Mouse (Mus musculus) ES-Bruce4 (cell line): ENCODE measurements around the gene Gm28308. TPM values are rescaled to one million over a fixed set of nuclear protein-coding genes. Genes with fewer than 3 reads are reported as not detected.

Experiments used
- H3K27ac ChIP-seq: 2 replicates; pipeline ENCODE4 v1.5.1; 2012; ENCODE audit warnings: low read length, inconsistent platforms; ENCODE audit not compliant: insufficient read depth
- H3K27me3 ChIP-seq: 2 replicates; pipeline ENCODE4 v1.6.1; 2012; ENCODE audit warnings: mild to moderate bottlenecking, low read length, inconsistent platforms; ENCODE audit not compliant: control insufficient read depth, poor library complexity, insufficient read depth, severe bottlenecking
- H3K36me3 ChIP-seq: 2 replicates; pipeline ENCODE4 v1.6.1; 2012; ENCODE audit warnings: inconsistent platforms, mild to moderate bottlenecking, low read length, moderate library complexity; ENCODE audit not compliant: control insufficient read depth, poor library complexity, insufficient read depth, severe bottlenecking
- H3K4me1 ChIP-seq: one replicate; pipeline ENCODE4 v1.8.1; 2011; ENCODE audit warnings: low read length; ENCODE audit not compliant: control insufficient read depth, insufficient read depth
- H3K4me3 ChIP-seq: 2 replicates; pipeline ENCODE4 v1.5.1; 2011; ENCODE audit warnings: low read depth, mild to moderate bottlenecking, low read length
- H3K9ac ChIP-seq: 2 replicates; pipeline ENCODE4 v1.6.1; 2012; ENCODE audit warnings: low read depth, mild to moderate bottlenecking, inconsistent platforms; ENCODE audit not compliant: poor library complexity, severe bottlenecking
- H3K9me3 ChIP-seq: replicated peaks from 2 replicates; pipeline ENCODE4 v1.6.1; 2012; ENCODE audit warnings: mild to moderate bottlenecking, low read length, inconsistent platforms; ENCODE audit not compliant: control insufficient read depth, poor library complexity, insufficient read depth, severe bottlenecking
- CTCF ChIP-seq: IDR thresholded peaks from one replicate; pipeline ENCODE4 v1.8.1; 2011; ENCODE audit warnings: low read depth, low read length
- EP300 ChIP-seq: IDR thresholded peaks from 2 replicates; pipeline ENCODE4 v1.6.1; 2011; ENCODE audit warnings: low read depth, low read length; ENCODE audit not compliant: insufficient read depth
- POLR2A ChIP-seq: IDR thresholded peaks from one replicate; pipeline ENCODE4 v1.8.1; 2011; ENCODE audit warnings: low read length; ENCODE audit not compliant: insufficient read depth
- polyA plus RNA-seq: library from polyadenylated mRNA; stranded (reverse); fragments of >200 nt; gene quantifications from 2 replicates; pipeline ENCODE4 v1.2.4, GENCODE M21; 2011; ENCODE audit warnings: low read depth; ENCODE audit not compliant: missing spikeins, insufficient read depth, insufficient read length

Gene Gm28308
- polyA plus RNA-seq, 1 experiment: not detected

GRCm38 (mm10) chr6:52208868-52209684 is 4.1 kb downstream of the Gm28308 start:
- Histone ChIP-seq H3K9ac (peak overlapping the region; percentile 9), H3K27ac (no peak overlapping the region), H3K27me3 (peaks cover 37% of the 10 kb centered on the region), H3K4me1 (no peaks in the 10 kb centered on the region), H3K4me3 (peak overlapping the region; percentile 29), H3K36me3 (no peaks in the 10 kb centered on the region), H3K9me3 (no peaks in the 10 kb centered on the region)
- TF ChIP-seq EP300 (no peak), CTCF (no peak), POLR2A (no peak)

DNA sequence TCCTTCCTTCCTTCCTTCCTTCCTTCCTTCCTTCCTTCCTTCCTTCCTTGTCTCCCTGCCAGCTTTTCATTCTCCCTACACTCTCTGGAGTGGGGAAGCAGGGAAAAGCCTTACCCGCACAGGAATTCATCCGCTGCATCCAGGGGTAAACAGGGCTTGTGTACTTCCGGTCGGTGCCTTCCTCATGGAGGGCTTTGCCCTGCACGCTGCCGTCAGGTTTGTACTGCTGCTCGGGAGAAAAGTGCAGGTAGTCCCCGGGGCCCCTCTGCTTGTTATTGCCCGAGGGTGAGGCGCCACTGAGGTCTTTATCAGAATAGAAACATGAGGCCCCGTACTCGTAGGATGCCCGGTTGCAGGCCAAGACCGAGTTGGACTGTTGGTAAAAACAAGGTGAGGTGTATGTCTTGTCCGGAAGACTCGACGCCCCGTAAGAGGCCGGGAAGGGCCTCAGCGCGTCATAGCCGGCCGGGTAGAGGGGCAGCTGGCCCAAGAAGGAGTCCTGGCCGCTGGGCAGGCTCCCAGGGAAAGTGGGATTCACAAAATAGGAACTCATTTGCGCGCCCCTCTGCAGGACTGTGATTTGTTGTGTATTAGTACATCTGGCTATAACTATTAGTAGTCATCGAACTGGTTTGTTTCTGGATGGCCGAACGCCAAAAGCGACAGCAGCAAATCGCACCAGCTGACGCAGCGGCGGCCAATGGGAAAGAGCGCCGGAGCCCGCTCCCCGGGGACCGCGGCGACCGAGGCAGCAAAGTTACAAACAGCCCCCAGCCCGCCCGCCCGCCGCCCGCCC is 4.9 kb downstream of the Gm28308 start, which contains the start of gene Hoxa6:
Gene Hoxa6 (minus strand): TSS at position 651 of the 796 bp plus-strand sequence.
- Histone ChIP-seq H3K27me3 (peaks cover 34% of the 10 kb centered on the region), H3K9me3 (no peaks in the 10 kb centered on the region), H3K4me3 (peak within 1 kb of the TSS; percentile 31), H3K36me3 (no peaks in the 10 kb centered on the region), H3K9ac (peak within 1 kb of the TSS; percentile 9), H3K4me1 (no peaks in the 10 kb centered on the region), H3K27ac (no peak within 1 kb of the TSS)
- no peak for TF ChIP-seq POLR2A
- no peak for TF ChIP-seq CTCF
- TF ChIP-seq EP300: no peak

- Histone ChIP-seq H3K4me1 (no peaks in the 10 kb centered on the region), H3K36me3 (no peaks in the 10 kb centered on the region), H3K9ac (no peak overlapping the region), H3K9me3 (no peaks in the 10 kb centered on the region), H3K27me3 (peaks cover 32% of the 10 kb centered on the region), H3K27ac (no peak overlapping the region), H3K4me3 (no peak overlapping the region)
- no peak for TF ChIP-seq CTCF
- no peak for TF ChIP-seq POLR2A
- TF ChIP-seq EP300: no peak
Measured at GRCm38 (mm10) chr6:52207684-52207976, 5.5 kb downstream of the Gm28308 start.

DNA sequence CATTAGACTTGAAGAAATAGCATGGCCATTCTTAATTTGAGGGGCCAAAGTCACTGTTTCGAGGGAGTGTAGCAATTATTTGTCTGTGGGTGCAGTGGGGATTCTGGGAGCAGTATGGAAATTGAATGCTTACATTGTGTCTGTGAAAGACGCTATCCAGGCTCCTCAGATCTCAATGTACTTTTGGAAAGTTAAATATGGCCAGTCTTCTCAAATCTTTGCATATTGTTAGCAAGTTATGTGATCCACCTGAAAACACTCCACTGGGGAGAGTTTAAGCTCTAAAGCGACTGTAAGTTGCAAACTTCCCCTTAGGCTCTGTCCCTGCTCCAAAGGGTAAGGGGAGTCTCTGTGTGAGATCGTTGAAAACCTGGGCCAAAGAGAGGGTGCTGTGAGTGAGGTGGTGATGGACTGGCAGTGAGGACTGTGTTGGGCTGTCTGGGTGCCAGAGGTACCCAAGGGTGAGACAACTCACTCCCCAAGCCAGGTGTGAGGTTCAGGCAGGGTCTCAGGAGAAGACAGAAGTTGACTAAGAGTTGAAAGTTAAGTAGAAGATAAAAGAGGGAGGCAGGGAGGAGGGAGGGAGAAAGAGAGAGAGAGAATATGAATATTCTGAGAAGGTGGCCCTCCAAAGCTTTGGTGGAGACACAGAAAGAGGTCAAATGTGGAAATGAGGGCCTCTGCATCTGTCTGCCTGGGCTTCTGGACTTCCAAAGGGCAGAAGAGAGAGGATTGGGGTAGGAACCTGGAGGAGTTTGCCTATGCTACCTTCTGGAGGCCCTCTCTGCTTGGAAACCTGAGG is 6.1 kb downstream of the Gm28308 start:
- H3K9me3 ChIP-seq: no peaks in the 10 kb centered on the region
- no peak overlapping the region for H3K9ac ChIP-seq
- TF ChIP-seq POLR2A (no peak), EP300 (no peak), CTCF (no peak)
- H3K4me1 ChIP-seq: no peaks in the 10 kb centered on the region
- no peak overlapping the region for H3K4me3 ChIP-seq
- peaks cover 30% of the 10 kb centered on the region for H3K27me3 ChIP-seq
- H3K36me3 ChIP-seq: no peaks in the 10 kb centered on the region
- H3K27ac ChIP-seq: no peak overlapping the region

- Histone ChIP-seq H3K27me3 (peaks cover 38% of the 10 kb centered on the region), H3K4me3 (peak overlapping the region; percentile 7; the same call in 1 of the 2 replicates), H3K27ac (no peak overlapping the region), H3K36me3 (no peaks in the 10 kb centered on the region), H3K9ac (0 out of 2 replicates have a peak overlapping the region, but pooled peaks have one; percentile 4), H3K4me1 (no peaks in the 10 kb centered on the region), H3K9me3 (no peaks in the 10 kb centered on the region)
- TF ChIP-seq POLR2A: no peak
- TF ChIP-seq EP300: no peak
- no peak for TF ChIP-seq CTCF
Measured at GRCm38 (mm10) chr6:52205638-52206621, 7.2 kb downstream of the Gm28308 start.
